Comparison of ENCODE assay signal across 8 mouse cellular contexts in genomic region chr10:127509051-127509836, GRCm38 (mm10). TPM values are rescaled to one million over a fixed set of nuclear protein-coding genes. Genes with fewer than 3 reads are reported as not detected.
DNase-seq lines count a peak whose midpoint lies in the region; ATAC-seq lines count a peak whose summit lies in the region.

No protein-coding gene starts in this region.

- H3K27ac ChIP-seq in hindbrain, embryonic 16.5 days (ENCODE audit: low read depth, low read length), result peak overlapping the region; percentile 98

- no peaks in the 10 kb centered on the region for H3K36me3 ChIP-seq in hindbrain, embryonic 16.5 days (ENCODE audit: control insufficient read depth, insufficient read depth, low read length)

- peak overlapping the region; percentile 38 for H3K4me3 ChIP-seq in hindbrain, embryonic 16.5 days (ENCODE audit: low read length)

- WGBS in hindbrain, embryonic 16.5 days, result under 1% methylated on average over 35 of the region's 35 CpGs

- no peaks in the 10 kb centered on the region for H3K27me3 ChIP-seq in hindbrain, embryonic 16.5 days (replicated peaks; ENCODE audit: control insufficient read depth, insufficient read depth, low read length)

- DNase-seq in T-cell, adult 2 months (ENCODE audit: low spot score), result peak; percentile 80
- DNase-seq in cerebellum, postnatal 14 days, result peak; percentile 98
- peak; percentile 85 for DNase-seq in gastrocnemius, adult 18-20 months (ENCODE audit: low spot score)
- peak; percentile 72 for DNase-seq in left cerebral cortex, adult 11 months (ENCODE audit: low spot score)
- DNase-seq in lung, postnatal 36 days, result peak; percentile 91
- peak; percentile 98 for DNase-seq in retina, postnatal 1 day
- DNase-seq in urinary bladder, adult 18-20 months (ENCODE audit: low spot score in 2 of 2), result peak; percentile 51 to 65

- no peaks in the 10 kb centered on the region for H3K9me3 ChIP-seq in hindbrain, embryonic 16.5 days (ENCODE audit: control insufficient read depth, low read length)

- ATAC-seq in hindbrain, embryonic 16.5 days, result peak; percentile 70

- peaks cover 62% of the 10 kb centered on the region for H3K4me1 ChIP-seq in hindbrain, embryonic 16.5 days (ENCODE audit: control insufficient read depth, insufficient read depth, low read depth, low read length)

- H3K4me2 ChIP-seq in hindbrain, embryonic 16.5 days (ENCODE audit: low read length), result peak overlapping the region; percentile 90

- peak overlapping the region; percentile 58 for H3K9ac ChIP-seq in hindbrain, embryonic 16.5 days (ENCODE audit: low read depth, low read length)

RNA-seq across cellular contexts. Expression of gene Ndufa4l2, which starts 5.5 kb away (rescaled TPM):
- total RNA-seq in gastrocnemius, adult 18-20 months (2021), result 10 to 100 TPM; 10.1 to 13.7 TPM
- 23.2 and 29.5 TPM in 2 replicates for polyA plus RNA-seq in hindbrain, embryonic 16.5 days (2015; fragmentation: Nextera tagmentation; extraction: Ambion mirVana)

RNA-seq across cellular contexts. Expression of gene Stac3, which starts 7.8 kb away (rescaled TPM):
- 100 to 1,000 TPM; 381 to 402 TPM for total RNA-seq in gastrocnemius, adult 18-20 months (2021)
- 2.0 and 3.3 TPM in 2 replicates for polyA plus RNA-seq in hindbrain, embryonic 16.5 days (2015; fragmentation: Nextera tagmentation; extraction: Ambion mirVana)

RNA-seq across cellular contexts. Expression of gene Shmt2, which starts 13.0 kb away (rescaled TPM):
- total RNA-seq in gastrocnemius, adult 18-20 months (2021), result 10 to 100 TPM; 25.8 to 25.9 TPM
- 52.8 and 59.3 TPM in 2 replicates for polyA plus RNA-seq in hindbrain, embryonic 16.5 days (2015; fragmentation: Nextera tagmentation; extraction: Ambion mirVana)

RNA-seq across cellular contexts. Expression of gene Nxph4, which starts 25.1 kb away (rescaled TPM):
- under 1 TPM; 0.14 to 0.36 TPM for total RNA-seq in gastrocnemius, adult 18-20 months (2021)
- 129 and 136 TPM in 2 replicates for polyA plus RNA-seq in hindbrain, embryonic 16.5 days (2015; fragmentation: Nextera tagmentation; extraction: Ambion mirVana)

Comparison
In these comparisons a context has a peak if more than half of its experiments do, and no peak if none do; other contexts are left out.
1. Peak in every context shown above with its lines: DNase-seq, ATAC-seq, H3K4me3 ChIP-seq and H3K27ac ChIP-seq.